Mouse (Mus musculus): ENCODE data around the gene Cd34.

Gene Cd34

DNA sequence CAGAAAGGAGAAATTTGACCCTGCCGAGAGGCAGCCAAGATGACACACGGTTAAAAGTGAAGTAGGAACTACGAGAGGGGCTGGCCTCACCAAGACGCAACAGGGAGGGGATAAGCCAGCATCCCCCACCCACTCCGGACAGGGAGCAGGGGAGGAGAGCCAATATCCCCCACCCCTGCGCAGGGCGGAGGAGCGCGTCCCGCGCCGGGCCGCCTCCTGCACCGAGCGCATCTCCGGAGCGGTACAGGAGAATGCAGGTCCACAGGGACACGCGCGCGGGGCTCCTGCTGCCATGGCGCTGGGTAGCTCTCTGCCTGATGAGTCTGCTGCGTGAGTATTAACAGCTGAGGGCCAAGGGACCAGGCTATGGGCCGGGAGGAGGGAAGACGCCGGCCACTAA is at the start of gene Cd34:
Cd34 (plus strand) TSS at position 105 of the 400 bp plus-strand sequence.
- no peak for DNase-seq

DNA sequence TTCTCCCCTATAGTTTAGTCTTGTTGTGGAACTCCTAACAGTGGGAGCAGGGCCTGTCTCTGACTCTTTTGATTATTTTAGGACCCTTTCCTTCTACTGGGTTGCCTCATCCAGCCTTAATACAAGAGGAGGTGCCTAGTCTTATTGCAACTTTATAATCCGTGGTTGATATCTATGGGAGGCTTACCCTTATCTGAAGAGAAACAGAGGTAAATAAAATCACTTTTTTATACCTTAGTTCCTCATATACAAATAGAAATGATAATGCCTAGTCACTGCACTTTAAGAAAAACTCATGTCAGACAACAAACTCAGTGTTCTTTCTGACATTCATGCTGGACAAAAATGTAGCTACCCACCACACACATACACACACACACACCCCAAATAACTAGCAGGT is 44.1 kb upstream of the Cd34 start:
- DNase-seq = no peak

DNA sequence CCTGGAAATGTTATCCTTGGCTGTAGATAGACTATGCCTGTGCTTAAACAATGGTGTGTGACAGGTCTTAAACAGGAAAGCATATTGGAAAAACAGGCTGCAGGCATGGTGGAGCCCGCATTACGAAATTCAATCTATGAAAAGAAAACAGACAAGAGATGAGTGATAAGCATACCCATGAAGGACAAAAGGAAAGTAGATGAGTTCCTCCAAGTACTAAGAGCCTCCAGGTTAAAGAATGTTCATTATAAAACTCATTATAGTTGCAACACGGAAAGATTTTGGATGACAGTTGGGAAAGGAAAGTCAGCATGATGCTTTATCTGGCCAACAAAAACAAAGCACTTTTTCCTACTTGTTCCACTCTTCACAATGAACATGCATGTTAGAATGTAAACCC is 43.3 kb upstream of the Cd34 start:
- no peak for DNase-seq

DNA sequence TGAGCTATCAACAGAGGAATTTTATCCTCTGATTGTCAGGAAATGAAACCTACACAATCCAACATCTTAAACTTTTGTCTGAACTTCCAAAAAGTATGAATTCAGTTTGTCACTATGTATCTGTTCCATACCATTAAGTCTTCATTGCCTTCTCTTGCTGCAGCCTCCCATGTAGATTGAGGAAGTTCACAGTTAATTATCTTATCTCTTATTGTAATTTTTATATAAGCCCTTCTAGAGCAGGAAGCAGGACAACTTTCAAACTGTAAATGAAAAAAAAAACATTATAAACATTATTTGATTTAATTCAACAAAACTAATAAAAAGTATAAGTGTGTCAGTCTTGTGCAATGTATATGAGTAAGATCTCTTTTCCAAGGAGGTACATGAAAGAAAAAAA is 37.5 kb upstream of the Cd34 start:
- DNase-seq = no peak

DNA sequence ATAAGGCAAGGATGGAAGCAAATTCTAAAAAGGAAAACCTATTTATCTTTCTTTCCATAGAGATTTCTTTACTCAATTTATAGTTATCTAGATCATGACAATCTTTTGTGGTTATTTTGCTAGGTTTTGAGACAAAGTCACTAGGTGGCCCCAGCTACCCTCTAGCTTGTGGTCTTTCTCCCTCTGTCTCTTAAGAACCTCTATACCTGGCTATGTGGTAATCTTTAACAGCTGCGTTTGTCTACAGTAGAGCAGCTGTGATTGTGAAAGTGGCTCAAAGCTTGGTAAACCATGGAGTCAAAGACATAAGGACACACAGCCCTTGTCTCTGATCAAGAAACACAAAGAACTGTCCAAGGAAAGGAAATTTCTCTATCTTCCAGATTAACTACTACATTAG is 36.8 kb upstream of the Cd34 start:
- DNase-seq = no peak

DNA sequence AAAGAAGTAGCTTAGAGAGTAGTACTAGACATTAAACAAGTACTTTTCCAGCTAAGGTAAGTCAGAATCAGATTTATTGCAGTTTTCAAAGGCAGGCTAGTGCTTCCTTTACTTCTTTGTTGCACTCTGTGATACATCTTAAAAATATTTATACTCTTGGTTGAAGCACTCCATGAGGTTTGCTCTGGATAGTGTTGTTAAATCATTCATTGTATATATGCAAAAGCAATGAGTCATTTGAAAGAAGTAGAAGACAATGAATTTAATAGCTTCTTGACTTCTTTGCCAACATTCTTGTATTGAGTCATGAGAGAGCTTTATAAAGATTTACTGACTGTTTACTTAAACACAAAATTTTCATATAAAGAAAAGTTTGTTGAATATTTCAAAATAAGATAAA is 29.7 kb upstream of the Cd34 start:
- DNase-seq = no peak

DNA sequence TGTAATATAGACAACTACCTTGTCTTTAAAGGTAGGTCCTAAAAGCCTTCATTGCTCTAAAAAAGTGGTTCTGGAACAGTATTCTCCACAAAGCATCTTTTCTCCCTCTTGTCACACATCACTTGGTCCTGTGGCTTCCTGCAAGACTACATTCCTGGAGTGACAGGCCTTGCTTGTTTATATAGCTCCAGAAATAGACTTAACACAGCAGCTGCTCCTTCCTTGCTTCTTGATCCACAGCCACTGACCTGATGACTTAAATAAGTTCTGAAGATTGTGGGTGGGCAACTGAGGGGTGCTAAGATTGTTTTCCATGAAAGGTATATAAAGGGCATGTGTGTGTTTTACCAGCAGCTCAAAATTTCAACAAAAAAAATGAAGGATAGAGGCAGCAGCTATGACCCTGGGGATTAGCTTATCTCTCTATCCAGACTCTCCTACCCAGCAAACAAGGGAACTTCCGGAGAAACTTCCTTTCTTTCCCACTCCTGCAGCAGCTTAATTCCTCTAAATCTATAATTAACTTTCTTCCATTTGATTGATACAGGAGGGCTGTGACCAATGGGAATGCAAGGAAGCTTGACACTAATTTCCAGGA is 12.8 kb upstream of the Cd34 start:
- DNase-seq = no peak

DNA sequence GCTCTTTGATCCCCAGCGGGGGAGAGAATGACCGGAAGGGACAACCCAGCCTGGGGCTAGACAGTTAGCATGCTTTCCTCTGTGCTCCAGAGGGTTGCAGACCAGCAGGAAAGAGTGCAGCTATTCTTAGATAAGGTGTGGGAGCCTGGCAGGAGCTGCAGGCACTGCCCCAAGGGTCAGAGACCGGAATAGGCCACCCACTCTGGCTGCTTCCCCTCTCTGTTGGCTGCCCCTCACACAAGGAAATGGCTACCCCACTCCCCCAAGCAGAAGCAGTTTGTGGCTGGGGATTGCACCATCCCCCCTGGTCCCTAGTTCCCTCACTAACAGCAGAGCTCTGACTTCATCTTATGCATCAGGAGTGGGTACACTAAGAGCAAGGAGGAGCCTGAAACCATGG is 10.7 kb upstream of the Cd34 start:
- DNase-seq = no peak

DNA sequence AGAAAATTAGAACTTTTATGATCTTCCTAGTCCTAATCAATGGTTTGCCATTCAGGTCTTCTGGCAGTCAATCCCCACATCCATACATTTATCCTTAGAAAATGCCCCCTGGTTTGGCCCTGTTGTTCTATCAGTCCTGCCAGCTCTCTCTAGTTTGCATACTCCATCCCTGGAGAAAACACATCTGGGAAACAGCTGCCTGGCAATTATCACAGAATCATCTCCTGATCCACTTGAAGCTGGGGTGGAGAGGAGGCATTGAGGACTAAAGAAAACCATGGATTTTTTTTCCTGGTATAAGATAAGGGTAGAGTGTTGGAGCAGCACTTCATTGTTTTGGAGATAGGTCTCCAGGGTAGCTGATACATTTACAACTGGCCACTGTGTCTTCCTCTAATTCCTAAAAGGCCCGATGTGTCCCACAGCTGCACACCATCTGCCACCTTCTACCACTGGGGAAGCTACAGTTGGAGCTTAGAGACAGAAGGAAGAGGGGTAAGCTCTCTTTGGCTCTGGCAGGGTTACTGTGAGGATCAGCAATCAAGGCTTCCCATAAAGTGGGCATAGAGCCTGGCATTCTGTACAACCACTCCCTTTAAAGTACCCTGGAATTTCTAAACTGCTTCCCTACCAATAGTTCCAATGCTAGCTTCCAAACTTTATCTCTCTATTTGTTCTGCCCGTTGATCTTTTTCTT is 9.2 kb upstream of the Cd34 start:
- no peak for DNase-seq

DNA sequence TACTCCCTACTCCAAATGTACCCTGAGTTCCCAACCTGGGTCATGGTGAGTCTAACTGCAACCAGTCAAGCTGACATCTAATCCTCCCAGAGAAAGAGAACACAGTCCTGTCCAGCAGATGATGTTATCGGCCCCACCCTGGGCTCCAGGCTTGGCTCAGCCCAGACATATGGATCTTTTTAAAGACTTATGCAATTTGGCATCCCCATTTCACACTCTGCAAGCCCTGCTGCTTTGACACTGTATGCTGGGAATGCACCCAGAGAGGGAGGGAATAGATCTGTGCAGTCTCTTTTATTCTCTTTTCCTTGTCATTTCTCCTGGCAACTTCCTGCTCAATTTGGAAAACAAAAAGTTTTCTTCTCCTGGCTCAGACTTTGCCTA is 8.7 kb upstream of the Cd34 start:
- no peak for DNase-seq

DNA sequence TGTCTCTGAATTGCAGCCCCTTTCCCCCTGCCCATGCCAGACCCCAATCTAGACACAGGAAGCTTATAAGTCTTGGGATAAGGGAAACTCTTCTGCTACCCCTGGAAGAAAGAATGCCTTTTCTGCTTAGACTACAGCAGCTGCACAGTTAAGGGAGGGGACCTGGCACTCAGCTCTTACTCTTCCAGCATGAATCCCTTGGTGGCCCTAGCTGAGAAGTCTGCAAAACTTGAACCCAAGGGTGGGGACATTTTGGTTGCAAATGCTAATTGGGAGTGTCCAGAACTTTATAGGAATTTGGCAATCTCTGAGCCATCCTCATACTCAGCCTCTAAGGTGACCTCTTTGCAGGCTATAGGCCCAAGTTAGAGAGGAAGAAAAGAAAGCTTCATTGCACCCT is 7.9 kb upstream of the Cd34 start:
- no peak for DNase-seq

DNA sequence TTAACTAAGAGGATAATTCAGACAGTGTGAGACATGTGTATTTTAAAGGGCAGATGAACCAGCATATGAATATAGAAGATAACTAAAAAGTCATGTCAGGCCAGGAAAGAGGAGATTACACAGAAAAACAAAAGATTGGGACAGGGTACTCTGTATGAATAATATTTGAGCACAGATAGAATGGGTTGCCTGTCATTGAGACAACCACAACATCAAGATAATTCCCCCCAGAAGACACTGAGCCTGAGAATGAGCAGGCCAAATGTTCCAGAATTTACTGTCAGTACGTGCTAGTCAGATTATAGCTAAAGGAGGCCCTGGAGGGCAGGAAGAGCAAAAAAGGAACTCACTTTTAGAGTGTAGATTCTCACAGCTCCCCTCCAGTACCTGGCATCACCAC is 3.3 kb upstream of the Cd34 start:
- no peak for DNase-seq

DNA sequence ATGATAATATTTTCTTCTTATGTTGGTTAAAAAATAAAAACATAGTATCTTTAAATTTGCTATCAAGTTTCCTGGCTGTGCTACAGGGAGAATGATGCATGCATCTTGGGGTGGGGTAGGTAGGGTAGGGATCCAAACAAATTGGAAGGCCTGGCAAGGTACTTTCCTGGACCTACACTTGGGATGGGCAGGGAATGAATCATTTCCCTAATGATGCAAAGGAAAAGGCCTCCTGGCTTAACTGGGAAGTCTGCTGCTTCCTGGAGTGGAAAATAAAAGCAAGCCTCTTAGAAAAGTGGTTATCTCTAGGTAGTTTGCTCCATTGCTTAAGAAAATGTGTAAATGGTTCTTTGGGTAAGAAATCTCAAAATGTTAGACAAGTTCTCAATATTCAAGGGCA is 2.9 kb downstream of the Cd34 start:
- no peak for DNase-seq

DNA sequence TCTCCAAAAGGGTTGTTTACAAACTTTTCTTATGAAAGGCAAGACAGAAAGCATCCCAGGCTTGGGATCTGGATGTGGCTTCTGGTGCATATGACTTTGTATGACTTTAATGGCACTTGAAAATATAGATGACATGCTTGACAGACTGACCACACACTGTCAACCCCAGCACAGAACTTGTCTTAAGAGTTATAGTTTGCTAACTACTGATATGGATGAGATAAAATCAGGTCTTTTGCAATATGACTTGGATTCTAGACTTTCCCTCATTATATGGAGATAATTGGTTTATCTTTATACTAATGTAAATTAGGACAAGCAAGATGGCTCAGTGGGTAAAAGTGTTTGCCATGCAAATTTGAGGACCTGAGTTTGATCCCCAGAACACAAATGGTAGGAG is 4.3 kb downstream of the Cd34 start:
- no peak for DNase-seq

DNA sequence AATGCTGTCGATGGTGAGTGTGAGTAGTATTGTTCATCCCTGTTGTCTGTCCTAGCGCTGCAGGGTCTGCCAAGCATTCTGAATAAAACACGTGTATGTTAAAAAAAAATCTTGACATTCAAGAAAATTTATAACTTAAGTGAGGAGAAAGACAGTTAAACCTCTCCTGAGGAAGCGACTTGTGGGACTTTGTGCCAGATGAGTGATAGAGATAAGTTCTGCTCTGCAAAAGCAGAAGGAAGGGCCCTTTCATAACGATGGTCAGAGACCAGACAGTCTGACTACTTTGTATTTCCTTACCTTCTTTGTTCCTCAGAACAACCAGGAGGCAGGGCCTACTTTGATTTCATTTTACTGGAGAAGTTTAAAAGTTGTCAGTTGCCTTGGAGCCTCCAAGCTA is 4.9 kb downstream of the Cd34 start:
- no peak for DNase-seq

DNA sequence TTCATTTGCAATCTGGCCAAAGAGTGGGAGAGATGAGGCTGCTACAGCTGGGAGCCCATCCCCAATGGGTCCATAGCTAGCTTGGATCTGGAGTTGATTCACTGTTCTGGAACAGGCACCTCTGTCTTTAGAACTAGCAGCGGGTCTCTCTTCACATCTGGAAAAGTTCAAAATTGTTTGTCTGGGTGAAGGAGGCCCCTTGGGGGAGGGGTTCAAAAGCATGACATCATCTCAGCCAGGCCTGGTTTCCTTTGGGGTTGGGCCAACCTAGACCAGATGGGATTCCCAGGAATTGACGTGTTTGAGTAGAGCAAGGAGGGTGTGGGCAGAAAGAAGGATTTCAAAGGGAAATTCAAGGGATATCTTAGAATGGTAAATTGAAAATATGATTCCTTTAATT is 6.8 kb downstream of the Cd34 start:
- DNase-seq = no peak

DNA sequence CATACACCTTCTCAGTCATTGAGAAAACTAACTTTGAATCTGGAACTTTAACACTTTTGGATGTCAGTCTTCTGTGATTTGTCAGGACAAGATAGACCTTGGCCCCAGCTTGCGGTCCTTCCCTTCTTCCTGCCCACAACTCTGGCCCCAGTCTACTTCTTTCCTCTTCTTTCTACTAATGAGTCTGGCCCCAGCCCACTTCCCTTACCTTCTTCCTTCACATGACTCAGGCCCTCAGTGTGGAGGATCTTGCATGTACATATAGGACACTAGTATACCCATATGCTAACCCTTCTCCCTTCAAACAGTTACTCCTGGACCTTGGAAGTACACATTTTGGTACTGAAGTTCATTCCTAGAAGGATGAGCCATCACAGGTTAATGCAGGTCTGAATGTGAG is 7.8 kb downstream of the Cd34 start:
- DNase-seq = no peak

DNA sequence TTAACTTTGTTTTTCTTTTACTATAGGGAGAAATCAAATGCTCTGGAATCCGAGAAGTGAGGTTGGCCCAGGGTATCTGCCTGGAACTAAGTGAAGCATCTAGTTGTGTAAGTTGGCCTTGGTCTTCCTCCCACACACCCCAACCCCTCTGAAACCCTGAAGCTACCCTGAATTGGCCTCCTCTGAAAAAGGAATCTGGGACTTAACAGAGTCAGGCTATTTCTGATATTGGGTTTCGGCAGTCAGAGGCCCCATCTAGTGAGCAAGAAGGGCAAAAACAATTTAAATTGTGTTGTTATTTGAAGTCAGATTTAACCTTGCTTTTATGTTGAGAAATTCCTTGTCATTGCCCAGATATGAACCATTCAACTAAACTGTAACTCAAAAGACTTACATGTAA is 12.3 kb downstream of the Cd34 start:
- DNase-seq = peak; percentile 19

DNA sequence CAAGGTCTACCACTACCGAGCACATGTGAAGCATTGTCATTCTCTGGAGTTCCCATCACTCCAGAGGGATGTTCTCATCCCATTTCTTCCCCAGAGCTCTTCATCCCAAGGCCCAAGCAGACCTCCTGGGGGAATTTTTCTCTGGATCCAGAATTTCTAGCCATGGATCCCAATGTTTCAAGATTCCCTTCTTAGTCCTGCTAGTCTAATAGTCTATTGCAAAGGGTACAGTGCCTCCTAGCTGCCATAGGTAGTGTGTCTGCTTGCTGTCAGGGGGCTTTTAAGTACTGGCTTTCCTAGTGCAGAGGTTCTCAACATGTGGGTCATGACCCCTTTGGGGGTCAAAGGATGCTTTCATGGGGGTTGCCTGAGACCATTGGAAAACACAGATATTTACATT is 14.3 kb downstream of the Cd34 start:
- no peak for DNase-seq

DNA sequence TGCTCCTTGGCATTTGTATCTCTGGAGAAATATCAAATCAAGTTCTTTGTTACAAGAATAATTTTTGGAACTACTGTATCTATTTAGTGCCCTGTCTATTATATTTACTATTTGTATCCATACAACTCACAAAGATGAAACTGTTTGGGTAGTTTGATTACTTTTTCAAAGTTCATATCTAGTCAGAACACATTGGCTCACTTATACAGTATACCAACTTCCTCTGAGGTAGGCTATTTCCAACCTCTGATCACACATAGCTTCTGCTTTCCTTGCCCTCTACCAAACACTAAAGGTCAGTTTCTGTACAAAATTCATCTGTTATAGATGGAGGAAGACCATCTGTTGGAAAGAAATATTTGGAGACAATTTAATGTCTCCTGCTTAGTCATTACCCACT is 16.1 kb downstream of the Cd34 start:
- DNase-seq = no peak

DNA sequence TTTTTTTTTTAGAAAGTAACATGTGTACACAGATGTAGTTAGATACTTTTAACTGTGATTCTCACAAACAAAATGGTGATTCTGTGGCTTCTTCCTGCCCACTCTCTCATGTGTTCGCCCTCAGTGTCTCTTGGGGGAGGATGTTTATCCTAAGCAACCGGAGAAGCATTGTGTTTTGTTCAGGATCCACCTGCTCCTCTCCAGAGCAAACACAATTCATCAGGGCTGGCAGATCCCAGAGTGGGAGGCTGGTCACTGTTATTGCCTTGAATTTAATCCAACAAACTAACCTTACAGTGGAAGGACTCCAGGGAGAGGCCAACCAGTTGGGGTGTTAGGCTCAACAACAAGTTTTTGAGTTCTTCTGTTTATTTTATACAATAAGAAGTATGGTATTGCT is 17.1 kb downstream of the Cd34 start:
- no peak for DNase-seq

DNA sequence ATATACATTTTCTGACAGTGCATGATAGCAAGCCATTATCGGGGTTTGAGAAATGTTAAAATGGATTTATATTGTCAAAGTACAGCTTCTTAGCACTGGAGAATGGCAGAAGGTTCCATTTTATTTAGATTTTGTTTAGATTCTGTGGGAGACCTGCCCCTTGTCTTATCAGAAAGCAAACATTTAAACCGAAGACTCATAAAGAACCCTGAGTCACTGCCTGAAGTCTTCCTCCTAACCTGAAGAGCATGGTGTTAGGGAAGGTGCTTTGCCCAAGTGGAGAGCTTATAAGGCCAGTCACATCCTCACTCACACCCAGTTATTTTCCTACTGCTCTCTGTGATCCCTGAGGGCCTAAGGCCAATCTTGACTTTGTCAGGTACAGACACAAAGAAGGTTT is 18.4 kb downstream of the Cd34 start:
- DNase-seq = no peak

DNA sequence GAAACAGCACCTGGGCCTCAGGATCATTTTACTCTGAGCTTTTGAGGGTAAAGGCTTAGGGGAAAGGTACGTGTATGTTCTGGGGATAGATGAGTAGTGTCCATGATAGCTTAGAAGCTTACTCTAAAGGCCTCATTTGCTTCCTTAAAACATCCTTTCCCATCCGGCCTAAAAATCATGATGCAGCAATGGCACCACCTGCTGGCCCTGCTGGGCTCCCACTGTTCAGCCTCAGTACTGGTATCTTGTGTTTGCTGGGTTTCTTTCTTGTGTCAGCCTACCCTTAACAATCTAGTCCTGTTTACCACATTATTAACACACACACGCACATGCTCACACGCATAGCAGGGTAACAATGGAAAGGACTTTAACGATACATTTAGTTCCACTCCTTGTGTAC is 23.6 kb downstream of the Cd34 start:
- DNase-seq = peak; percentile 77

DNA sequence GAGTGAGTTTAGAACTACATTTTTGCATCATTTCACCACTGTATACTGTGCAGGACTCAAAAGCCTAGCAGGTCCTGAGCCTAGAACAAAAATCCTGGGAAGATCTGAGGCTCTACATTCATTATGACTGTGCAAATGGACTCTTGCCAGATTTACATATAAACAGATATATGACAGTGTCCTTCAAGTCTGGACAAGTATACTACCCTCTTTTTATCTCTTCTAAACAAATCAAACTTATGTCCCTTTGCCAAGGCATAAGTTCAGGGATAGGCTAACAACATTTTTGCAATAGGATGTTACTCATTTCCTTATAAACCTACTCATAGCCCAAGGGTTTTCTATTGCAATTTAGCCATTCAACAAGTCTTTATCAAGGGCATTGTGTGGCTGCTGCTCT is 24.1 kb downstream of the Cd34 start:
- DNase-seq = no peak

DNA sequence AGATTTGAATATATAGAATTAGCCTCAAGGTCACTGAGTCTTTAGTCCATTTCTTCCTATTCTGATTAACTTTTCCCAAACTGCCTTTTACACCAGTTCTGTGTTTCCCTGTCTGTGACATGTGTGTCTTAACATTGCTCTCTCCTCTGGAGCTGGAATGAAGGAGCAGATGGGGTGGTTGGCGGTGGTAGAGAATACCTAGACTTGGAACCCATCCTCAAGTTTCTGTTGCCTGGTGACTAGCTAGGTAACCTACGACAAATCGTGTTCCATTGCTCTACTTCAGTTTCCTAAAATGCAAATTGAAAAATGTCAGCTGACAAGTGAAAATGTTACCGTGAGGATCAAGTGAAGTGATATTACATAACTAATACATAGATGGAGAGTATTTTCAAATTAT is 33.4 kb downstream of the Cd34 start:
- DNase-seq = no peak

DNA sequence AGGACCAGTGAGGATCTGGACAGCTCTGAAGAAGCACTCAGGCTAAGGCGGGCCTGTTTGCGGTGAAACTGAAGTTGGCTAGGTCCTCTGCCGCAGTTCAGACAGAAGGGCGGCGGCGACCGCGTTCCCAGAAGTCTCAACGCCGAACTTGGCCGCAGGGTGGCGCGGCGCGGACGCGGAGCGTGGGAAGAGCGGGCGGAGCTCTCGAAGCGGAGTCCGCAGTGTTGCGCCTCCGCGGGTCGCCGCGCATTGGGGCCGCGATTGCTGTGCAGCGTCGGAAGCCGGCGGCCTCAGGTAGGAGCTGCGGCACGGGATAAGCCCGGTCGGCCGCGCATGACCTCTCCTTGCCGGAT is 37.5 kb downstream of the Cd34 start:
- DNase-seq = peak; percentile 93
